Mouse (Mus musculus) stomach, embryonic 16.5 days (tissue): Measurements from ENCODE around the gene Gm6096. TPM values are rescaled to one million over a fixed set of nuclear protein-coding genes. Genes with fewer than 3 reads are reported as not detected.
A peak's percentile ranks its signal among the peaks of the same experiment; 100 is the strongest.

Source experiments
- ATAC-seq: fragments of 200-750 bp; cut with Nextera tagmentation; 2 replicates; pipeline ENCODE4 v1.8.0; 2017; ENCODE audit warnings: moderate number of reproducible peaks, moderate TSS enrichment; ENCODE audit not compliant: insufficient read depth, low FRiP score
- H3K27ac ChIP-seq: fragments of 300-500 bp; sonication (generic); 2 replicates; pipeline ENCODE4 v1.5.1; 2014; ENCODE audit warnings: low read length
- H3K27me3 ChIP-seq: fragments of 300-500 bp; sonication (generic); 2 replicates; pipeline ENCODE4 v1.6.1; 2014; ENCODE audit warnings: low read length, control low read depth, mixed read lengths; ENCODE audit not compliant: control insufficient read depth, insufficient read depth
- H3K36me3 ChIP-seq: fragments of 300-500 bp; sonication (generic); 2 replicates; pipeline ENCODE4 v1.6.1; 2014; ENCODE audit warnings: low read length; ENCODE audit not compliant: control insufficient read depth, insufficient read depth
- H3K4me1 ChIP-seq: fragments of 300-500 bp; sonication (generic); 2 replicates; pipeline ENCODE4 v1.6.1; 2014; ENCODE audit warnings: low read length, control low read depth, mixed read lengths; ENCODE audit not compliant: control insufficient read depth, insufficient read depth
- H3K4me2 ChIP-seq: fragments of 300-500 bp; sonication (generic); 2 replicates; pipeline ENCODE4 v1.6.1; 2014; ENCODE audit warnings: low read depth, low read length, mixed read lengths
- H3K4me3 ChIP-seq: fragments of 300-500 bp; sonication (generic); replicated peaks from 2 replicates; pipeline ENCODE4 v1.5.1; 2014; ENCODE audit warnings: mild to moderate bottlenecking, low read length
- H3K9ac ChIP-seq: fragments of 300-500 bp; sonication (generic); 2 replicates; pipeline ENCODE4 v1.6.1; 2014; ENCODE audit warnings: low read length
- H3K9me3 ChIP-seq: fragments of 300-500 bp; sonication (generic); replicated peaks from 2 replicates; pipeline ENCODE4 v1.6.1; 2016; ENCODE audit warnings: low read length, control low read depth; ENCODE audit not compliant: control insufficient read depth
- WGBS: fragments of 180-500 bp; shearing (Covaris S2); extraction: QIAGEN DNeasy Blood & Tissue Kit; methylation state at CpG from one replicate; pipeline ENCODE4 v1.1.7; 2014; 5-methylcytosine and 5-hydroxymethylcytosine counted together
- polyA plus RNA-seq: library from polyadenylated mRNA; unstranded; fragments of >200 nt; fragmentation: Nextera tagmentation; extraction: Ambion mirVana; gene quantifications from 2 replicates; pipeline ENCODE4 v1.2.1, GENCODE M21; 2015

Gene Gm6096
- polyA plus RNA-seq, 1 experiment from 2014 or later, result not detected

DNA sequence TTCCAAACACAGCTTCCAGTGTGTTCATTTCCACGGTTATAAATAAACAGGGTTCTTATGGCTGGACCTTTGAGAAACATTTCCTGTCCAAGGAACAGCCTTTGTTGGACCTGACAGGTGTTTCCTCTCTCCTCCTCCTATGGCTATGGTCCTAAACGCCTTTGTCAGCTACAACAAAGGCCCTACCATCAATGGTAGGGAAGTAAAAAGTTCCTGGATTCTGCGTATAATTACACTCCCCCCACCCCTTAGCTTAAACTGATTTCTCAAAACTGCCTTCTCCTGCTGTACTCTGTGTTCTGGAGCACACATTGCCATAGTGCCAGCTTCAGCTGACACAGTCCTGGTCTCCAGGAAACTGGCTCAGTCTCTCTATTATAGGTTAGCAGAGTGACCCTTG lies 4.3 kb downstream of the Gm6096 start:
- Histone ChIP-seq H3K9me3 (no peaks in the 10 kb centered on the region), H3K27ac (no peak overlapping the region), H3K9ac (no peak overlapping the region), H3K4me2 (no peak overlapping the region), H3K27me3 (no peaks in the 10 kb centered on the region), H3K36me3 (0 out of 2 replicates have a peak, but pooled peaks cover 5% of the 10 kb centered on the region), H3K4me1 (no peaks in the 10 kb centered on the region), H3K4me3 (no peak overlapping the region)
- peak; percentile 53; the same call in 1 of the 2 replicates for ATAC-seq
- 47% methylated on average over 3 of the region's 3 CpGs for WGBS

DNA sequence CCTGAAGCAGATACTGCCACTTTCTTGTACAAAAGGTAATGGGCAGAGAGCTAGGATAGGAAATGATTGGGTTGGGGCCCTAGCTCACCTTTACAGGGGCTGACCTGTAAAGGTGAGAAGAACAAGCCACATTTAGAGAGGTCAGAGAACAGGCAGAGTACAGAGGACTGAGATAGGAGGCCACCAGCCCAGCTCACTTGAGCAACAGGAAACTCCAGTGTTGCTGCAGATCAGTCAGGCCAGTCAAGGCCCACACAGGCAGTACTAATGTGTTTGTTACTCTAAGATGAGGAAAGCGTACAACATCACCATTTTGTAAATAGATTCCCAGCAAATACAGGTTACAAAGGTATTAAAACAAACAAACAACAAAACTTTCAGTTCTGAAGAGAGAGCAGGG lies 5.1 kb downstream of the Gm6096 start:
- no peaks in the 10 kb centered on the region for H3K27me3 ChIP-seq
- no peaks in the 10 kb centered on the region for H3K4me1 ChIP-seq
- no peak overlapping the region for H3K9ac ChIP-seq
- no peak for ATAC-seq
- 83% methylated on average over 1 of the region's 1 CpGs for WGBS
- no peaks in the 10 kb centered on the region for H3K9me3 ChIP-seq
- no peak overlapping the region for H3K4me2 ChIP-seq
- H3K27ac ChIP-seq, result peak overlapping the region; percentile 27; the same call in 1 of the 2 replicates
- H3K36me3 ChIP-seq, result no peaks in the 10 kb centered on the region
- no peak overlapping the region for H3K4me3 ChIP-seq

DNA sequence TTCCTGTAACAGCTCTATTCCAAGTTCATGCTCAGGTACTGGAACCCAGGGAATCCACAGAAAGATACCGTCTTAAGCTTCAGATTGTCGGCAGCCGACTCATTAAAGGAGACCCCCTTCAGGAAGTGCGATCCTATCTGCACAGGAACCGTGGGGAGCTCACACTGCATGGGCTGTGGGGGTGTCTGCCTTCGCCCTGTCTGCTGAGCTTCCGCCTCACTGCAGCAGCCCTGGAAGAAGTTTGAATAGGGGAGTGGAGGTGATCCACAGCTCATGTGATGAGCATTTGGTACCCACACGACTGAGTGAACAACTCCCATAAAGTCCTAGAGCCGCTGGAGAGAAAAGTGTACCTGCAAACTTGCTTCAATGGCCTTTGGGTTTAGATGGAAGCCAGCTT lies 6.4 kb downstream of the Gm6096 start:
- WGBS, result 84% methylated on average over 9 of the region's 9 CpGs
- no peaks in the 10 kb centered on the region for H3K36me3 ChIP-seq
- H3K27me3 ChIP-seq, result no peaks in the 10 kb centered on the region
- H3K4me1 ChIP-seq, result no peaks in the 10 kb centered on the region
- H3K9me3 ChIP-seq, result no peaks in the 10 kb centered on the region
- no peak overlapping the region for H3K4me3 ChIP-seq
- H3K4me2 ChIP-seq, result no peak overlapping the region
- H3K27ac ChIP-seq, result no peak overlapping the region
- no peak overlapping the region for H3K9ac ChIP-seq
- ATAC-seq, result no peak

DNA sequence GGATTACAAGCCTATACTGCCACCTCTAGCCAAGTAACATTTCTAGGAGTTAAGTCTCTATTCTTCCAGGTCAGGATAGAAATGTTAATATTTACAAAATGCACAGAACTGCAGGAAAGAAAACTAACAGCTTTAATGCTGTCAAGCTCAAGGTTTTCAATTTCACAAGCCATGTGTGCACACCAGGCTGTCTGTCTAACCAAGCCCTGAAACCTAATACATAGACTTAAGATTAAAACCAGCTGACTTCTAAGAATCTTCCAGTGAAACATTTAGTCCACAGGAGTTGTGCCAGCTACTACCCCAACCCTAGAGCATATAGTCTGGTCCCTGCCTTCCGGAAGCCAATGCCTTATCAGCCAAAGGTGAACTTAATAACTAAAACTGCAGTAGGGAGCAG lies 7.6 kb downstream of the Gm6096 start:
- H3K36me3 ChIP-seq, result no peaks in the 10 kb centered on the region; the same call in 1 of the 2 replicates
- no peak for ATAC-seq
- 81% methylated on average over 1 of the region's 1 CpGs for WGBS

DNA sequence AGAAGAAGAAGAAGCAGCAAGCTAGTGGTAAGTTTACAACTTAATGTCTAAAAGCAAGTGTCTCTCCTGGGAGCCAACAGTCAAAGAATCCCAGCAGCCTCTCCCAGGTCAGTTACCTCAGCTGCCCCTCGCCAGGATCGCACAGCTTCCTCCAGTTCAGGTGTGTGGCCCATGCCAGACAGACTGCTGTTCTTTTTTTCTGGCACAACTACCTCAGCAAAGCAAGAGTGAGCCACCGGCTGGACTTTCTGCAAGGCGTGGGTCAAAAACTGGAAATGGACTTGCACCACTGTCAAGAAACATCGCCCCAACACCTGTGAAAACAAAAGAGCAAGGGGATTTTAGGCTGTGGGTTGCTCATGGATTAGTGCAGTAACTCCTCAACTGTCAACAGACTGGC lies 12.6 kb downstream of the Gm6096 start:
- Histone ChIP-seq H3K27ac (no peak overlapping the region), H3K4me1 (0 out of 2 replicates have a peak, but pooled peaks cover 3% of the 10 kb centered on the region), H3K27me3 (no peaks in the 10 kb centered on the region), H3K36me3 (no peaks in the 10 kb centered on the region; the same call in 1 of the 2 replicates), H3K9me3 (no peaks in the 10 kb centered on the region), H3K4me3 (no peak overlapping the region), H3K9ac (no peak overlapping the region), H3K4me2 (no peak overlapping the region)
- 95% methylated on average over 5 of the region's 5 CpGs for WGBS
- ATAC-seq, result no peak

More for the DNA sequence above, 7.6 kb downstream of the Gm6096 start:
- H3K27ac ChIP-seq, result no peak overlapping the region
- no peaks in the 10 kb centered on the region for H3K9me3 ChIP-seq
- no peaks in the 10 kb centered on the region for H3K4me1 ChIP-seq
- no peak overlapping the region for H3K4me3 ChIP-seq
- no peak overlapping the region for H3K9ac ChIP-seq
- H3K4me2 ChIP-seq, result no peak overlapping the region
- H3K27me3 ChIP-seq, result no peaks in the 10 kb centered on the region

DNA sequence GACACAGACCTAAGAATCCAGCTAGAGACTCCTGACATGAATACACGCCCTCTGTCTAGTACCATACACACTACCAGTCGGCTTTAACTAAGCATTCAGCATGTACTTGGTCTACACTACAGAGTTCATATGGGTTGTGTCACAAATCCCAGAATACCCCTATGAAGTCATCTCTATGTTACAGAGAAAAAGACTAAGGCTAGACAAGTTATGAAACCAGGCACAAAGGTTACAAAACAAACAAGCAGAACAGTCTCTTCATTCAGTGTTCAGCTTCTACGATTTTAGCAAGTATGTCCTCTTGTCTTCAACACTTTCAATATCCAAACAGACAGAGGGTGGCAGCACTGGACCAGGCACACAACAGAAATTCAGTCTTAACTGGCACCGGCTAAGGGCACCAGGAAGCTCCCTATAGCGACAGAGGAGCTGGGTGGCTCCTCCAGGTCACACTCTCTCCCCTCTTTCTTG lies 15.1 kb downstream of the Gm6096 start:
- ATAC-seq, result peak; percentile 64; the same call in 1 of the 2 replicates
- H3K4me1 ChIP-seq, result 0 out of 2 replicates have a peak, but pooled peaks cover 3% of the 10 kb centered on the region
- H3K4me3 ChIP-seq, result no peak overlapping the region
- no peak overlapping the region for H3K27ac ChIP-seq
- H3K27me3 ChIP-seq, result no peaks in the 10 kb centered on the region
- H3K9me3 ChIP-seq, result no peaks in the 10 kb centered on the region
- WGBS, result 50% methylated on average over 5 of the region's 5 CpGs
- no peak overlapping the region for H3K4me2 ChIP-seq
- no peaks in the 10 kb centered on the region; the same call in 1 of the 2 replicates for H3K36me3 ChIP-seq
- H3K9ac ChIP-seq, result no peak overlapping the region

DNA sequence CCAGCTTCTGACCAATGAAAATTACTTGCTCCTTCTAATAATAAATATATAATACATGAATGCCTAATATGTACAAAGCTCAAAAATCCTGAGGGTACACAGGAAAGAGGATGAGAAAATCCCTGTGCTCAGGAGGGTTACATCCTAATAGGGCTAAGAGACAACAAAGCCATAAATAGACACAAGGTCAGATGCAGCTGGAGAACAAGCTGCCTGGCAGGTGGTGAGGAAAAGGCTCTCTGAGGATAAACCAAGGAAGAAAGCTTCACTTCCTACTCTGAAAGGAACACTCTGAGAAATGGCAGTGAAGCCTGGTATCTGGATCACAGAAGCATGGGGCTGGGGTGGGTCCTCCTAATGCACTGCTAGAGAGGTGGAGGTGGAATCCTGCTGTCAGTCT lies 15.6 kb downstream of the Gm6096 start:
- H3K4me2 ChIP-seq, result no peak overlapping the region
- H3K9ac ChIP-seq, result no peak overlapping the region
- no peaks in the 10 kb centered on the region; the same call in 1 of the 2 replicates for H3K36me3 ChIP-seq
- 0 out of 2 replicates have a peak, but pooled peaks cover 3% of the 10 kb centered on the region for H3K4me1 ChIP-seq
- H3K9me3 ChIP-seq, result no peaks in the 10 kb centered on the region
- no peak overlapping the region for H3K4me3 ChIP-seq
- H3K27me3 ChIP-seq, result no peaks in the 10 kb centered on the region
- ATAC-seq, result no peak
- 0 out of 2 replicates have a peak overlapping the region, but pooled peaks have one; percentile 16 for H3K27ac ChIP-seq

DNA sequence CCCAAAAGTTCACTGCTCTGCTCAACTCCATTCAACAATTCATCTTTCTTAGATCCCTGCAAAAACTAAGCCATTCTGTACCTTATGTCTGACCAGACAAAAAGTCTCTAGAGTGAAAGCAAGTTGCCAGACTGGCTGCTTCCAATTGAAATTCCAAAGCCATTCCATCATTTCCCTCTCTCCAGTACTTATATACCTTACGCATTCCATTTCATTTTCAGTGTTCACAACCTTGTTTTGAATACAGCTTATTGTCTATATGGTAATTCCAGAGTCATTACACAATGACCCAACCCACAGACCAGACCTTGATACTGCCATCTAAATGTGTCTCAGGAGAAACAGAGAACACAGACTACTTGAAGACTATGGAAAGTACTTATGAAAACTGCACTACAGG lies 17.6 kb downstream of the Gm6096 start:
- Histone ChIP-seq H3K4me1 (0 out of 2 replicates have a peak, but pooled peaks cover 3% of the 10 kb centered on the region), H3K9me3 (no peaks in the 10 kb centered on the region), H3K4me2 (no peak overlapping the region), H3K4me3 (no peak overlapping the region), H3K9ac (no peak overlapping the region), H3K36me3 (no peaks in the 10 kb centered on the region; the same call in 1 of the 2 replicates), H3K27me3 (no peaks in the 10 kb centered on the region), H3K27ac (no peak overlapping the region)
- WGBS, result 62% methylated on average over 1 of the region's 1 CpGs
- ATAC-seq, result no peak

DNA sequence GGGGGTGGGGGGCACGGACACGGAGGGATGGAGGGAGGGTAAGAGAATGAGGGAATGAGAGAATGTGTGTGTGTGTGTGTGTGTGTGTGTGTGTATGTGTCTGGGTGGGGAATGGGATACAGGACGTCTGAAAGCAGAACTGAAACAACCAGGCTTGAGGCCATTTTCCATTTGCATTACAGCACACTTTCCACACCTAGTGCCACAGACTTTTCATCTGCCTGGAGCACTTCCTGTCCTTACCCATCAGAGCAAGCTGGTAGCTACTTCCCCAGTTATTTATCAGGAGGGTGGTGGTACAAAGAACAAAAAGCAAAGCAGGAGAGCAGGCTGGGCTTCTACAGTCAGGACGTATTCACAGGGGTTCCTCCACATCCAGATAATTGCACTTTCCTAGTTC lies 21.6 kb downstream of the Gm6096 start:
- no peak for ATAC-seq
- 70% methylated on average over 4 of the region's 4 CpGs for WGBS
- H3K9ac ChIP-seq, result no peak overlapping the region
- H3K4me3 ChIP-seq, result no peak overlapping the region
- no peaks in the 10 kb centered on the region for H3K27me3 ChIP-seq
- no peak overlapping the region for H3K27ac ChIP-seq
- no peaks in the 10 kb centered on the region for H3K9me3 ChIP-seq
- no peak overlapping the region for H3K4me2 ChIP-seq
- 0 out of 2 replicates have a peak, but pooled peaks cover 3% of the 10 kb centered on the region for H3K4me1 ChIP-seq
- peaks cover 12% of the 10 kb centered on the region; the same call in 1 of the 2 replicates for H3K36me3 ChIP-seq
